Mouse (Mus musculus): ENCODE results near the gene Map2k2. TPM values are rescaled to one million over a fixed set of nuclear protein-coding genes. Genes with fewer than 3 reads are reported as not detected.

Gene Map2k2
- polyA plus RNA-seq, 1 experiment from 2014 or later = 229 TPM

DNA sequence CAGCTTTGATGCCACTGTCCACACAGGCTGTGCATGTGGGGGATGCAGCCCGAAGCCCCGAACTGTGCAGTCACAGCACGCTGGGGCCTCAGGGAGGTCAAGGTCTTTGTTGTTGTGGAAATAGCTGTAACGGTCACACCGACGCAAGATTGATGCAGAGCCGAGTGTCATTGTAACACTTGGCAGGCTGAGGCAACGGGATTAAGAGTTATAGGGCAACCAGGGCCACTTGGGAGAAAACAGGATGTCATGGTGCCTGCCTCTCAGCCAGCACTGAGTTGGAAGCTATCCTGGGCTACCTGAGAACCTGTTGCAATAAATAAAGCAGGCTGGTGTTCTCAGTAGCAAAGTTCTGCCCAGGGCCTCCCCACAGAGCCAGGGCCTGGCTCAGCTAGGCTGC lies 30.0 kb upstream of the Map2k2 start:
- H3K27me3 ChIP-seq = no peaks in the 10 kb centered on the region
- ATAC-seq (ENCODE audit: insufficient number of reproducible peaks, insufficient read depth, low FRiP score, low TSS enrichment, low read depth) = no peak
- H3K4me2 ChIP-seq = no peak overlapping the region
- H3K27ac ChIP-seq = no peak overlapping the region
- H3K4me3 ChIP-seq (replicated peaks) = no peak overlapping the region
- H3K36me3 ChIP-seq = peaks cover 78% of the 10 kb centered on the region
- H3K9ac ChIP-seq (replicated peaks) = no peak overlapping the region
- no peaks in the 10 kb centered on the region for H3K9me3 ChIP-seq
- H3K4me1 ChIP-seq (replicated peaks) = peaks cover 8% of the 10 kb centered on the region
- WGBS = 89% methylated on average over 8 of the region's 8 CpGs

DNA sequence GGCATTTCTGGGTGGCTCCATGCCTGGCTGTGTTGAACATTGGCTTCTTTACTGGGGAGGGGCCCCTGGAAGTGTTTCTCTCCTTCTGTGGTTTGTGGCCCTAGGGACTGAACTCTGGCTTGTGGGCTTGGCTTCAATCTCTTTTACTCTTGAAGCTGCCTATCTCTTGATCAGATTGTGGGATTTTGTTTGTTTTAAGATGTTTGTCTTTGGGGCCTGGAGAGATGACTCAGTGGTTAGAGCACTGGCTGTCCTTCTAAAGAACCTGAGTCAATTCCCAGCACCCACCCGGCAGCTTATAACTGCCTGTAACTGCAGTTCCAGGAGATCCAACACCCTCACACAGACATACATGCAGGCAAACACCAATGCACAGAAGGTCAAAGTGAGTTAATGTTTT lies 29.4 kb upstream of the Map2k2 start:
- WGBS = 100% methylated on average over 1 of the region's 1 CpGs
- H3K4me1 ChIP-seq (replicated peaks) = peaks cover 2% of the 10 kb centered on the region; the same call in 1 of the 2 replicates
- no peak overlapping the region for H3K4me3 ChIP-seq (replicated peaks)
- peaks cover 84% of the 10 kb centered on the region for H3K36me3 ChIP-seq
- no peak overlapping the region for H3K27ac ChIP-seq
- H3K4me2 ChIP-seq = no peak overlapping the region
- H3K9ac ChIP-seq (replicated peaks) = no peak overlapping the region
- no peak for ATAC-seq (ENCODE audit: insufficient number of reproducible peaks, insufficient read depth, low FRiP score, low TSS enrichment, low read depth)
- H3K27me3 ChIP-seq = no peaks in the 10 kb centered on the region
- no peaks in the 10 kb centered on the region for H3K9me3 ChIP-seq

DNA sequence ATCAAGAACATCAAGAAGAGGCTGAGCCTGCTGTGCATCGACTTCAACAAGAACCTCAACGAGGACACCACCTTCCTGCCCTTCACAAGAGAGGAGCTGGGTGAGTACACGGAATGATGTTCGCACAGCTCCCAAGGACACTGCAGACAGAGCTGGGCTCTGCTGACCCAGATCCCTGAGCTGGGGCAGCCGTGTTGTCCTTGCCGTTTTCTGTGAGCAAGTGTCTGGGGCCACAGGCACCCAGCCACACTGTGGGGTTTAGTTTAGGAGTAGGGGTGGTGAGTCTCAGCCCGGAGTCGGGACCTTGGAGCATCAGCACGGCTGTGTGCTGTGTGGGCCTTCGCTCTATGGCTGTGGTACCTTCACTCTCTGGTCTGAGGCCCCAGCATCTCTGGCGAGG lies 27.8 kb upstream of the Map2k2 start:
- Histone ChIP-seq H3K27ac (no peak overlapping the region), H3K9me3 (no peaks in the 10 kb centered on the region), H3K4me2 (no peak overlapping the region), H3K27me3 (no peaks in the 10 kb centered on the region), H3K4me3 (replicated peaks) (no peak overlapping the region), H3K9ac (replicated peaks) (no peak overlapping the region), H3K36me3 (peaks cover 98% of the 10 kb centered on the region), H3K4me1 (replicated peaks) (no peaks in the 10 kb centered on the region)
- no peak for ATAC-seq (ENCODE audit: insufficient number of reproducible peaks, insufficient read depth, low FRiP score, low TSS enrichment, low read depth)
- 89% methylated on average over 11 of the region's 11 CpGs for WGBS

DNA sequence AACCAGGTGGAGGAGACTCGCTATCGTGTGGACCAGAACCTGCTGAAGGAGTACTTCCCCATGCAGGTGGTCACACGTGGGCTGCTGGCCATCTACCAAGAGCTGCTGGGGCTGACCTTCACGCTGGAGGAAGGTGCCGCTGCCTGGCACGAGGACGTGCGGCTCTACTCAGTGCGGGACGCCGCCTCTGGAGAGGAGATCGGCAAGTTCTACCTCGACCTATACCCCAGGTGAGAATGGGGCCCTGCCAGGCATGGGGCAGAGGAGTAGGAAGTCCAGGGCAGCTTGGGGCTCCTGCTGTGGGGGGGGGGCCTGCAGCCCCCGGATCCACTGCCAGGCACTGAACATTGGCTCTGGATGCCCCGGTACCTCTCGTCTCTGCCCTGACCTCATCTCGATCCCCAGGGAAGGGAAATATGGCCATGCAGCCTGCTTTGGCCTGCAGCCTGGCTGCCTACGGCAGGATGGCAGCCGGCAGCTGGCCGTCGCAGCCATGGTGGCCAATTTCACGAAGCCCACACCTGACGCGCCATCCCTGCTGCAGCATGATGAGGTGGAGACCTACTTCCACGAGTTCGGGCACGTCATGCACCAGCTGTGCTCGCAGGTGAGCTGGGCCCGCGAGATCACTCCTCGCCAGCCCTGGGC lies 25.6 kb upstream of the Map2k2 start:
- H3K27me3 ChIP-seq = no peaks in the 10 kb centered on the region
- 91% methylated on average over 31 of the region's 31 CpGs for WGBS
- ATAC-seq (ENCODE audit: insufficient number of reproducible peaks, insufficient read depth, low FRiP score, low TSS enrichment, low read depth) = no peak
- H3K9ac ChIP-seq (replicated peaks) = no peak overlapping the region
- no peak overlapping the region for H3K4me3 ChIP-seq (replicated peaks)
- H3K4me1 ChIP-seq (replicated peaks) = no peaks in the 10 kb centered on the region
- no peaks in the 10 kb centered on the region for H3K9me3 ChIP-seq
- H3K27ac ChIP-seq = peak overlapping the region; percentile 13; the same call in 1 of the 2 replicates
- no peak overlapping the region for H3K4me2 ChIP-seq
- H3K36me3 ChIP-seq = peaks cover 82% of the 10 kb centered on the region

DNA sequence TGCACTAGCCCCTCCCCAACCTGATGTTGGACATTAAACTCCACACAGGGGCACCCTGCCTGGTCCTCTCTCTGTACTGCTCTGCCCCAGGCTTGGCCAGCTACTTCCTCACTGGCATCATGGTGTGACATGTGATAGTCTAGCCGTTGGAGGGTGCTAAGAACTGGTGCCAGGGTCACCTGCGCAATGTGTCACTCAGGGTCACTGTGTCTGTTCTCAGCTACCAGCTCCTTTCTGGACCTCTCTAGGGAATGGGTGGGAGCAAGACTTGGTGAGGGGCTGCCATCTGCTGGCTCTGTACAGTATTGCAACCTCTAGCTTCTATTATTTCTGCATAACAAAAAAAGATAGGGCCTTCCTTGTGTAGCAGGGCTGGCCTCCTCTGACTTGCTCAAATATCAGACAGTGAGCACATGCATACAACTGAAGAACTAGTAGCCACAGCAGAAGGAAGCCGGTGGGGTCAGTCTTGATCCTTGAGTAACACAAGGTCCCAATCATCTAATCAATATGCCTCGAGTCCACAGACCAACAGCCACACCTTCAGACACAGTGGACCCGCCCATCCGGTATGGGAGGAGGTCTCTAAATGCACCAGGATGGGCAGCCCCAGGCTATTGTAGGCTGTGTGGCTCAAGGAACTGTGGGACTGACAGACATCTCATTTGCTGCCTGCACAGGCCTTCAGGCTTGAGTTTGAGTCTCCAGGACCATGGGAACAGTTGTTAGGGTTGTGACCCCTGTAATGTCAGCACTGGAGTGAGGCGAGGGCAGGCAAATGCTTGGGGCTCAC lies 23.4 kb upstream of the Map2k2 start:
- H3K27me3 ChIP-seq = no peaks in the 10 kb centered on the region
- H3K36me3 ChIP-seq = peaks cover 62% of the 10 kb centered on the region
- ATAC-seq (ENCODE audit: insufficient number of reproducible peaks, insufficient read depth, low FRiP score, low TSS enrichment, low read depth) = 0 out of 2 replicates have a peak, but pooled peaks have one; percentile 14
- H3K9me3 ChIP-seq = no peaks in the 10 kb centered on the region
- no peak overlapping the region for H3K4me3 ChIP-seq (replicated peaks)
- H3K9ac ChIP-seq (replicated peaks) = no peak overlapping the region
- no peak overlapping the region for H3K27ac ChIP-seq
- WGBS = 83% methylated on average over 7 of the region's 7 CpGs
- H3K4me1 ChIP-seq (replicated peaks) = no peaks in the 10 kb centered on the region
- H3K4me2 ChIP-seq = no peak overlapping the region

DNA sequence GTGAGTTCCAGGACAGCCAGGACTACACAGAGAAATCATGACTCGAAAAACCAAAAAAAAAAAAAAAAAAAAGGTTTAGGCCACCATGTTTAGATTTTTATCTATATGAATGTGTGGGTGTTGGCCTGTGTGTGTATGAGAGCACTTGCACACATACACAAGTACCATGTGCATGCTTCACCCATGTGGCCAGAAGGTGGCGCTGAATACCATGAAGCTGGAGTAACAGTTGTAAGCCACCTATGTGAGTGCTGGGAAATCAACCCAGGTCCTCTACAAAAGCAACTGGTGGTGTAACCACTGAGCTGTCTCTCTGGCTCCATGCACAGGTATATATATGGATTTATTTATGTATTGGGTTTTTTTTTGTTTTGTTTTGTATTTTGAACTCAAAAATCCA lies 18.7 kb upstream of the Map2k2 start:
- H3K27me3 ChIP-seq = no peaks in the 10 kb centered on the region; the same call in 1 of the 2 replicates
- peaks cover 7% of the 10 kb centered on the region for H3K4me1 ChIP-seq (replicated peaks)
- H3K9ac ChIP-seq (replicated peaks) = no peak overlapping the region
- no peaks in the 10 kb centered on the region for H3K9me3 ChIP-seq
- no peak overlapping the region for H3K4me3 ChIP-seq (replicated peaks)
- 53% methylated on average over 2 of the region's 2 CpGs for WGBS
- no peak overlapping the region for H3K4me2 ChIP-seq
- no peak overlapping the region for H3K27ac ChIP-seq
- ATAC-seq (ENCODE audit: insufficient number of reproducible peaks, insufficient read depth, low FRiP score, low TSS enrichment, low read depth) = no peak
- peaks cover 15% of the 10 kb centered on the region for H3K36me3 ChIP-seq

DNA sequence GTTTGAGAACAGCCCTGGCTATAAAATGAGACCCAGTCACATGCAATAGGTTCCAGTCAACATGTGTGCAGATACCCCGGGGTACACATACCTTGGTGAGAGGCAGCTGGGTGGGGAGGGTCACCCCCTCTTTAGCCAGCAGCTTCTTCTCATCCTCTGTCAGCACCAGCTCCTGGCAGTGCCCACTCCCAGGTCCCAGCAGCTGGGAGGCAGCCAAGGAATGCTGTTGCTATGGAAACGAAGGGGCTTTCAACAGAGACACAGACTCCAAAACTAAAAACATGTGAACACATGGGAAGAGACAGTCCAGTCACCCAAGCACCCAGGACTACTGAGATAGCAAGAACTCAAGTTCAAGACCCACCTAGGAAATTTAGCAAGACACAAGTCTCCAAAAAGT lies 16.5 kb upstream of the Map2k2 start:
- ATAC-seq (ENCODE audit: insufficient number of reproducible peaks, insufficient read depth, low FRiP score, low TSS enrichment, low read depth) = no peak

DNA sequence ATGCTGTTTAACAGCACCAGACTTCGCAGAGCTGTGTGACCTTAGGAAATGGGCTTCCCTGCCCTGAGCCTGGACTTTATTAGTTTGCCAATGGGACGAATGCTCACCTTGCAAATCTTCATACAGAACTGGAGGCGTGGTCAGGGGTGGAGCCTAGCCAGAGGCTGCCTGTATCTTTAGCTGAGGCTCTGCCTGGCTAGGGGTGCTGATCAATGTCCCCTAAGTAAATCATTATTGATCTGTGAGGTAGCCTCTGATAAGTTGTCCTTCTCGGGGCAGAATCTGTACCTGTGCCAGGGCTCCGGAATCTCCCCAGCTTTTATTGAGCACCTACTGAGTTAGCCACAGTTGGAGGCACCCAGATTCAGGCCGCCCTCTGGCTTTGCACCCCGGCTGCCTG lies 15.1 kb upstream of the Map2k2 start:
- H3K36me3 ChIP-seq = no peaks in the 10 kb centered on the region
- H3K4me3 ChIP-seq (replicated peaks) = no peak overlapping the region
- H3K9me3 ChIP-seq = no peaks in the 10 kb centered on the region
- no peak overlapping the region for H3K4me2 ChIP-seq
- peaks cover 7% of the 10 kb centered on the region; the same call in 1 of the 2 replicates for H3K27me3 ChIP-seq
- H3K27ac ChIP-seq = no peak overlapping the region
- ATAC-seq (ENCODE audit: insufficient number of reproducible peaks, insufficient read depth, low FRiP score, low TSS enrichment, low read depth) = no peak
- WGBS = 72% methylated on average over 7 of the region's 7 CpGs
- no peak overlapping the region for H3K9ac ChIP-seq (replicated peaks)
- H3K4me1 ChIP-seq (replicated peaks) = peaks cover 7% of the 10 kb centered on the region

More for the DNA sequence above, 16.5 kb upstream of the Map2k2 start:
- no peaks in the 10 kb centered on the region for H3K36me3 ChIP-seq
- H3K27me3 ChIP-seq = peaks cover 7% of the 10 kb centered on the region; the same call in 1 of the 2 replicates
- no peaks in the 10 kb centered on the region for H3K9me3 ChIP-seq
- H3K9ac ChIP-seq (replicated peaks) = peak overlapping the region; percentile 4; the same call in 1 of the 2 replicates
- peaks cover 7% of the 10 kb centered on the region for H3K4me1 ChIP-seq (replicated peaks)
- H3K4me3 ChIP-seq (replicated peaks) = no peak overlapping the region
- 54% methylated on average over 2 of the region's 2 CpGs for WGBS
- H3K4me2 ChIP-seq = no peak overlapping the region
- H3K27ac ChIP-seq = no peak overlapping the region

DNA sequence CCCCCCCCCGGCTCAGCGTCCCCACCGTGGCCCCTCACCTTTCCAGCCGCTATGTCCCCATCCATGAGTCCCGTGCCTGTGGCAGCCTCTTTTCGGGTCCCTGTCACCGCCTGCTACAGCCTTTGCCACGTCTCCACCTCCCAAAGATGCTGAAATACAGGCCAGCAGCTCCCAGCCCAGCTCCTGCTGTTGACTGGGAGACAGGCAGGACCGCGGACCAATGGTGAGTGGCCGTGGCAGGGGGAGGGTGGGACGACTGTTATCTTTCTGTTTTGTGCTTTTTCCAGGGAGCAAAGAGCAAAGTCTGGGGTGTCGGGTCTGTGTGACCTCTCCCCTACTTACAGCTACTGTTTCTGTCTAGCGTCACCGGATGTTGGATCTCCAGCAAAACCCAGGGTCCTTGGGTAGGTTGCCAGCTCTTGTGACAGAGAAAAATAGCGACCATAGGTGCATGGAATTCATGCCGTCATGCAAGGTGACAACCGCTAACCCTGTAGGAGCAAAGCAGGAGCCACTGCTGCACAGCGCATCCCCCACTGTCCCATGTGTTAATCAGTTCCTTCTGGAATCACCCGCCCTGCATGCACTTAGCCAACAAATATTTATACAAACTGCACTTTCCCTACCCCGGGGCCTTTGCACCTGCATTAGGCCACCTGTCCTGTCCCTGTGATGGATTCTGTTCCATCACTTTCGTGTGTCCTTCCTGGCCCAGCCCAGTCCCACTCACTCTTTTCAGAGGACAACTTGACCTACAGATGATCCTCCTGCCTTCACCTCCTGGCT lies 13.1 kb upstream of the Map2k2 start:
- no peak overlapping the region for H3K27ac ChIP-seq
- H3K4me1 ChIP-seq (replicated peaks) = peaks cover 7% of the 10 kb centered on the region
- H3K27me3 ChIP-seq = peaks cover 7% of the 10 kb centered on the region; the same call in 1 of the 2 replicates
- H3K4me3 ChIP-seq (replicated peaks) = no peak overlapping the region
- no peaks in the 10 kb centered on the region for H3K36me3 ChIP-seq
- H3K4me2 ChIP-seq = no peak overlapping the region
- no peak for ATAC-seq (ENCODE audit: insufficient number of reproducible peaks, insufficient read depth, low FRiP score, low TSS enrichment, low read depth)
- 59% methylated on average over 22 of the region's 22 CpGs for WGBS
- peaks cover 3% of the 10 kb centered on the region; the same call in 1 of the 2 replicates for H3K9me3 ChIP-seq
- H3K9ac ChIP-seq (replicated peaks) = no peak overlapping the region

DNA sequence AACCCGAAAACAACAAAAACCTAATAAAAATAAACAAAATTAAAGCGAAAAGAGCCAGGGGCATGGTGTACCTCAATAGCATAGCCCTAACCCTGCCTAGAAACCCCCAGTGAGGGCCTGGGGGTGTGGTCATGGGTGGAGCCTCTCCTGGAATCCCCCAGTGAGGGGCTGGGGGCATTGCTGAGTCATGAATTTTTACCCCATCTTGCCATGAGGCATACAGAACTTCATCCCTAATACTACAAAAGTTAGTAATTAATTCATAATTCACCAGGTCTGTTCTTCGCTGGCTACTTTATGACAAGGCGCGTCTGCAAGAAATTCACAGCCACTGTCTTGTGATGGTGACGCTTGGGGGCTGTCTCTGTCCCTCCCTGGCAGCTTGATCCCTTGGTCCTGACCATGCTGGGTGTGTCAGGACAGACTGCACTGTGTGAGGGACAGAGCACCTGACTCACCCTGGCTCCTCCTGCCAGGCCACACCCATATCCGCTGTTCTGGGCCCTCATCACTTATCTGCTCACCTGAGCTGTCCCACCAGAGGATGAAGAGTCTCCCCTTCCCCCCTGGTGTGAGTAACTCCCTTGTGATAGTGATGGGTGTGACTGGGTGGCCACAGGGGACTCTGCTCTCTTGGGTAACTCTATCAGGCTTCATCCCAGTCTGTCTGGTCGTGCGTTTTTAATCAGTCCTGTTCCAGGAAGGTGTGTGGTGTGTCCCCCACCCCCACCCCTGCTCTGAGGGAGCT lies 10.6 kb upstream of the Map2k2 start:
- Histone ChIP-seq H3K4me2 (no peak overlapping the region), H3K27ac (no peak overlapping the region), H3K9me3 (peaks cover 3% of the 10 kb centered on the region; the same call in 1 of the 2 replicates), H3K27me3 (peaks cover 7% of the 10 kb centered on the region; the same call in 1 of the 2 replicates), H3K4me3 (replicated peaks) (no peak overlapping the region), H3K9ac (replicated peaks) (no peak overlapping the region), H3K4me1 (replicated peaks) (no peaks in the 10 kb centered on the region), H3K36me3 (no peaks in the 10 kb centered on the region)
- no peak for ATAC-seq (ENCODE audit: insufficient number of reproducible peaks, insufficient read depth, low FRiP score, low TSS enrichment, low read depth)
- 57% methylated on average over 9 of the region's 9 CpGs for WGBS
